Mouse (Mus musculus) spleen, adult 12 weeks (tissue): ENCODE data around the gene Myh14.
"Not testable (repeated sequence)": the region's sequence is repeated elsewhere in the genome, so short reads cannot be mapped to it uniquely, and the experiment has no call there.

Experiments
- DNase-seq: peaks from one replicate; pipeline ENCODE4 v3.0.0; 2022; ENCODE audit warnings: low spot score

The Myh14 gene

GRCm38 (mm10) chr7:44670803-44671202 is at the start of gene Myh14:
TSS of gene Myh14 (minus strand) at chr7:44670843.
- no peak for DNase-seq

GRCm38 (mm10) chr7:44709881-44710280 is 39.2 kb upstream of the Myh14 start:
- DNase-seq: no peak

- DNase-seq: no peak
Measured at GRCm38 (mm10) chr7:44708574-44708973, 37.9 kb upstream of the Myh14 start, which contains the start of gene Izumo2. TSS of gene Izumo2 (plus strand) at chr7:44708742.

- DNase-seq: not testable (repeated sequence)
Measured at GRCm38 (mm10) chr7:44708093-44708492, 37.5 kb upstream of the Myh14 start.

- DNase-seq: no peak
Measured at GRCm38 (mm10) chr7:44707169-44707675, 36.6 kb upstream of the Myh14 start.

- DNase-seq: no peak
Measured at GRCm38 (mm10) chr7:44706322-44706721, 35.7 kb upstream of the Myh14 start.

- no peak for DNase-seq
Measured at GRCm38 (mm10) chr7:44705086-44705485, 34.4 kb upstream of the Myh14 start.

GRCm38 (mm10) chr7:44704363-44704762 is 33.7 kb upstream of the Myh14 start:
- DNase-seq: peak; percentile 5

GRCm38 (mm10) chr7:44702985-44703384 is 32.3 kb upstream of the Myh14 start:
- no peak for DNase-seq

- no peak for DNase-seq
Measured at GRCm38 (mm10) chr7:44701921-44702320, 31.3 kb upstream of the Myh14 start.

GRCm38 (mm10) chr7:44697980-44698379 is 27.3 kb upstream of the Myh14 start:
- no peak for DNase-seq

- DNase-seq: no peak
Measured at GRCm38 (mm10) chr7:44697191-44697710, 26.6 kb upstream of the Myh14 start.

- DNase-seq: no peak
Measured at GRCm38 (mm10) chr7:44695223-44695622, 24.6 kb upstream of the Myh14 start.

- DNase-seq: no peak
Measured at GRCm38 (mm10) chr7:44693427-44694175, 23.0 kb upstream of the Myh14 start.

GRCm38 (mm10) chr7:44689331-44689730 is 18.7 kb upstream of the Myh14 start:
- no peak for DNase-seq

- no peak for DNase-seq
Measured at GRCm38 (mm10) chr7:44688890-44689289, 18.2 kb upstream of the Myh14 start.

GRCm38 (mm10) chr7:44685531-44686402 is 15.1 kb upstream of the Myh14 start:
- no peak for DNase-seq

GRCm38 (mm10) chr7:44683656-44684055 is 13.0 kb upstream of the Myh14 start:
- no peak for DNase-seq

GRCm38 (mm10) chr7:44676611-44677010 is 6.0 kb upstream of the Myh14 start:
- DNase-seq: no peak

- DNase-seq: no peak
Measured at GRCm38 (mm10) chr7:44676126-44676525, 5.5 kb upstream of the Myh14 start.

GRCm38 (mm10) chr7:44675171-44675570 is 4.5 kb upstream of the Myh14 start:
- DNase-seq: no peak

- DNase-seq: no peak
Measured at GRCm38 (mm10) chr7:44674511-44674910, 3.9 kb upstream of the Myh14 start.

GRCm38 (mm10) chr7:44672193-44672592 is 1.6 kb upstream of the Myh14 start:
- no peak for DNase-seq
